12 mouse cellular contexts compared by ENCODE assay signal in the genomic region with DNA sequence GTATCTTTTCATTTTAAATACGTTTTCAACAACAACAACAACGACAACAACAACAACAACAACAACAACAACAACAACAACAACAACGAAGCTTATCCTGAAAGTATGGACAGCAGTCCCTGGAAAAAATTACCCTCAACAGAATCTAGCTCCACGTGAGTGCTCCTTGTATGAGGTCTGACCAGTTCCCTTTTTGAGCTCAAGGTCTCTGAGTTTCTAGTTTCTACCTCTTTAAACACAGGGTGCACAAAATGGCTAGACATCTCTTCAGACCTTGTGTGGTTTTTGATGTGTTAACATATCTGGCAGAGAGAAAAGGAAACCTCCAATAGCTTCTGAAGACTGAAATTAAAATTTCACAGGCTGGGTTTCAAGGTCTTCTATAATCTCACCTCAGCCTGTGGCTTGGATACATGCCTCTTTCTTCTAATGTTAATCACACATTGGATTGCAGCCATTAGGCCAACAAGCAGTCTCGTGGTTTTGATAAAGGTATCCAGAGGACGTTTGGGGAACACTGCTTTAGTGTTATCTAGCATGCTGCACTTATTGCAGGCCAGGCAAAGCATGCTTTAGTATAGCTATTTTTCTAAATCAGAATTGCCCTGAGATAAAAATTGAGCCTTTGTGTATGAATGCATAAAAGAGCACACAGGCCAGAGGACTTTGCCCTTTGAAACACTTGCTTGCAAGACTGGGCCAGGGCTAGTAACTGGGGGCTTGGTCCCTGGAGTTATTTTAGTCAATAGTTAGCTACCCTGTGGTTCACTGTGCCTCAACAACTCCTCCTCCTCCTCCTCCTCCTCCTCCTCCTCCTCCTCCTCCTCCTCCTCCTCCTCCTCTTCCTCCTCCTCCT. TPM values are rescaled to one million over a fixed set of nuclear protein-coding genes. Genes with fewer than 3 reads are reported as not detected.
DNase-seq lines count a peak whose midpoint lies in the region; ATAC-seq and TF ChIP-seq lines count a peak whose summit lies in the region.
"Had no signal": no experiment of that assay in that cellular context is flagged by ENCODE, and none has a peak within 500 bp of the region (broad histone marks: within the 10 kb centered on the region; RNA-seq: fewer than 3 reads in every experiment).

No protein-coding gene starts in this region.

- H3K4me1 ChIP-seq in heart, adult 2 months (ENCODE audit: control insufficient read depth, insufficient read depth, low read length), result no peaks in the 10 kb centered on the region; the same call in none of the 2 replicates
- peaks cover 8% of the 10 kb centered on the region for H3K4me1 ChIP-seq in heart, embryonic 11.5 days (ENCODE audit: control insufficient read depth, insufficient read depth, low read length)
- H3K4me1 ChIP-seq in forebrain, embryonic 16.5 days (replicated peaks; ENCODE audit: control insufficient read depth, insufficient read depth, low read length), result no peaks in the 10 kb centered on the region
- H3K4me1 ChIP-seq in hindbrain, embryonic 11.5 days (replicated peaks; ENCODE audit: control insufficient read depth, insufficient read depth, low read length), result no peaks in the 10 kb centered on the region
- H3K4me1 ChIP-seq: forebrain, embryonic 13.5 days; hindbrain, embryonic 12.5 days; midbrain, embryonic 13.5 days had no signal

- H3K36me3 ChIP-seq in heart, adult 2 months (ENCODE audit: control insufficient read depth, insufficient read depth, low read length), result peaks cover 8% of the 10 kb centered on the region; the same call in 1 of the 2 replicates
- H3K36me3 ChIP-seq in heart, embryonic 11.5 days (ENCODE audit: control insufficient read depth, insufficient read depth, low read length), result no peaks in the 10 kb centered on the region
- no peaks in the 10 kb centered on the region for H3K36me3 ChIP-seq in forebrain, embryonic 16.5 days (ENCODE audit: control insufficient read depth, insufficient read depth)
- H3K36me3 ChIP-seq in hindbrain, embryonic 11.5 days (ENCODE audit: control insufficient read depth, insufficient read depth, low read length), result no peaks in the 10 kb centered on the region
- H3K36me3 ChIP-seq: hindbrain, embryonic 12.5 days; midbrain, embryonic 13.5 days; neural tube, embryonic 15.5 days had no signal

- no peak overlapping the region for H3K4me2 ChIP-seq in heart, embryonic 11.5 days
- no peak overlapping the region for H3K4me2 ChIP-seq in forebrain, embryonic 16.5 days (ENCODE audit: low read length)
- no peak overlapping the region for H3K4me2 ChIP-seq in hindbrain, embryonic 11.5 days (replicated peaks; ENCODE audit: low read depth, low read length)
- H3K4me2 ChIP-seq: forebrain, embryonic 13.5 days; hindbrain, embryonic 12.5 days; midbrain, embryonic 13.5 days; neural tube, embryonic 15.5 days had no signal

- TF ChIP-seq EP300 in heart, adult 2 months (IDR thresholded peaks at IDR 0.05; ENCODE audit: insufficient read depth, low read depth, low read length), result no peak

- intact Hi-C loops in heart, adult 2 months (cut with DNase I), result no loop called here
- intact Hi-C loops in heart, postnatal 10 days (cut with DNase I), result no loop called here

- H3K27ac ChIP-seq in heart, adult 2 months, result peak overlapping the region; percentile 75
- H3K27ac ChIP-seq in heart, embryonic 11.5 days (ENCODE audit: low read depth, low read length), result no peak overlapping the region
- H3K27ac ChIP-seq in forebrain, embryonic 16.5 days (ENCODE audit: low read length), result no peak overlapping the region
- no peak overlapping the region for H3K27ac ChIP-seq in hindbrain, embryonic 11.5 days (ENCODE audit: low read depth, low read length)
- H3K27ac ChIP-seq: forebrain, embryonic 13.5 days; hindbrain, embryonic 12.5 days; midbrain, embryonic 13.5 days; neural tube, embryonic 15.5 days had no signal

- TF ChIP-seq POLR2A in heart, adult 2 months (IDR thresholded peaks at IDR 0.05; ENCODE audit: insufficient read depth, low read depth, low read length), result no peak

- DNase-seq in heart, adult 2 months, result peak in 1 of 2 experiments; percentile 45
- peak; percentile 20 for DNase-seq in Muller cell, postnatal 12 days (ENCODE audit: inconsistent ontology term)
- DNase-seq in heart, postnatal 10 days, result peak; percentile 65 to 76
- no peak for DNase-seq in hindbrain, embryonic 11.5 days (ENCODE audit: low spot score)
- DNase-seq in adrenal gland, adult (ENCODE audit: inconsistent age in 2 of 2, low spot score in 1 of 2), result no peak

- H3K9ac ChIP-seq in heart, adult 2 months (ENCODE audit: low read depth, low read length), result no peak overlapping the region
- no peak overlapping the region for H3K9ac ChIP-seq in heart, embryonic 11.5 days (ENCODE audit: low read depth, low read length)
- H3K9ac ChIP-seq in forebrain, embryonic 16.5 days (replicated peaks; ENCODE audit: low read depth, low read length), result no peak overlapping the region
- no peak overlapping the region for H3K9ac ChIP-seq in hindbrain, embryonic 11.5 days (ENCODE audit: low read depth, low read length)
- H3K9ac ChIP-seq: forebrain, embryonic 13.5 days; hindbrain, embryonic 12.5 days; midbrain, embryonic 13.5 days; neural tube, embryonic 15.5 days had no signal

- no peaks in the 10 kb centered on the region for H3K9me3 ChIP-seq in heart, embryonic 11.5 days (replicated peaks; ENCODE audit: control insufficient read depth, low read length)
- no peaks in the 10 kb centered on the region for H3K9me3 ChIP-seq in forebrain, embryonic 16.5 days (ENCODE audit: control insufficient read depth, low read length)
- no peaks in the 10 kb centered on the region for H3K9me3 ChIP-seq in hindbrain, embryonic 11.5 days (ENCODE audit: control insufficient read depth, low read length)
- H3K9me3 ChIP-seq: forebrain, embryonic 13.5 days; hindbrain, embryonic 12.5 days; midbrain, embryonic 13.5 days; neural tube, embryonic 15.5 days had no signal

- TF ChIP-seq CTCF in heart, adult 2 months (IDR thresholded peaks at IDR 0.05), result no peak

- ATAC-seq in heart, embryonic 11.5 days (replicated peaks; ENCODE audit: insufficient number of reproducible peaks, low FRiP score, low TSS enrichment), result no peak
- ATAC-seq in megakaryocyte, adult 5-6 weeks (ENCODE audit: poor library complexity, severe bottlenecking), result peak; percentile 30; the same call in 1 of the 2 replicates
- no peak for ATAC-seq in forebrain, embryonic 16.5 days
- no peak for ATAC-seq in hindbrain, embryonic 11.5 days (ENCODE audit: low FRiP score)
- ATAC-seq: forebrain, embryonic 13.5 days; midbrain, embryonic 13.5 days had no signal

- no peak overlapping the region for H3K4me3 ChIP-seq in heart, adult 2 months
- H3K4me3 ChIP-seq in heart, embryonic 11.5 days (ENCODE audit: low read depth, low read length), result no peak overlapping the region
- H3K4me3 ChIP-seq in forebrain, embryonic 16.5 days (replicated peaks; ENCODE audit: low read length), result no peak overlapping the region
- H3K4me3 ChIP-seq in hindbrain, embryonic 11.5 days (ENCODE audit: low read depth, low read length), result no peak overlapping the region
- H3K4me3 ChIP-seq: forebrain, embryonic 13.5 days; hindbrain, embryonic 12.5 days; midbrain, embryonic 13.5 days; neural tube, embryonic 15.5 days had no signal

- H3K79me2 ChIP-seq in heart, adult 2 months (replicated peaks; ENCODE audit: control insufficient read depth, insufficient read depth, low read length), result no peaks in the 10 kb centered on the region

- WGBS in heart, adult 2 months, result 43% methylated on average over 6 of the region's 6 CpGs
- 56% methylated on average over 6 of the region's 6 CpGs for WGBS in heart, embryonic 11.5 days (ENCODE audit: insufficient replicate concordance)
- 68% methylated on average over 6 of the region's 6 CpGs for WGBS in forebrain, embryonic 16.5 days
- WGBS in hindbrain, embryonic 11.5 days, result 83% methylated on average over 6 of the region's 6 CpGs

- no peaks in the 10 kb centered on the region for H3K27me3 ChIP-seq in heart, adult 2 months (ENCODE audit: control insufficient read depth, insufficient read depth, low read length)
- no peaks in the 10 kb centered on the region for H3K27me3 ChIP-seq in heart, embryonic 11.5 days (ENCODE audit: control insufficient read depth, insufficient read depth, low read length)
- no peaks in the 10 kb centered on the region for H3K27me3 ChIP-seq in forebrain, embryonic 16.5 days (replicated peaks; ENCODE audit: control insufficient read depth, insufficient read depth, low read length)
- no peaks in the 10 kb centered on the region for H3K27me3 ChIP-seq in hindbrain, embryonic 11.5 days (ENCODE audit: control insufficient read depth, insufficient read depth, low read length)
- H3K27me3 ChIP-seq: forebrain, embryonic 13.5 days; hindbrain, embryonic 12.5 days; midbrain, embryonic 13.5 days; neural tube, embryonic 15.5 days had no signal

RNA-seq across cellular contexts. Expression of a gene that starts 3.5 kb away (rescaled TPM):
- 10 to 100 TPM; 38.1 to 40.1 TPM for total RNA-seq in heart, adult 2 months (2021)
- polyA plus RNA-seq in heart, adult 2 months (2012; rRNA removed), result 11.5 and 20.8 TPM in 2 replicates
- 23.7 and 27.8 TPM in 2 replicates for polyA plus RNA-seq in heart, embryonic 11.5 days (2014; fragmentation: Nextera tagmentation; extraction: Ambion mirVana)
- 10 to 100 TPM; 42.0 to 50.9 TPM for total RNA-seq in heart, postnatal 10 days (2021)
- 5.2 and 5.3 TPM in 2 replicates for total RNA-seq in megakaryocyte, adult 5-6 weeks (2015)
- 4.4 and 7.3 TPM in 2 replicates for total RNA-seq in megakaryocyte, adult 5-6 weeks (2017)
- 16.0 and 20.5 TPM in 2 replicates for polyA plus RNA-seq in forebrain, embryonic 16.5 days (2015; fragmentation: Nextera tagmentation; extraction: Ambion mirVana)
- 11.5 and 18.3 TPM in 2 replicates for polyA plus RNA-seq in hindbrain, embryonic 11.5 days (2014; fragmentation: Nextera tagmentation; extraction: Ambion mirVana)

Comparison
In these comparisons a context has a peak if more than half of its experiments do, and no peak if none do; other contexts are left out.
1. DNase-seq: peak in Muller cell, postnatal 12 days (single experiment) and heart, postnatal 10 days (2 of 2); none in hindbrain, embryonic 11.5 days (single experiment) and adrenal gland, adult (0 of 2).